8 mouse cellular contexts compared by ENCODE assay signal in genomic region chr8:110965594-110965993, GRCm38 (mm10). TPM values are rescaled to one million over a fixed set of nuclear protein-coding genes. Genes with fewer than 3 reads are reported as not detected.
DNase-seq lines count a peak whose midpoint lies in the region; ATAC-seq and TF ChIP-seq lines count a peak whose summit lies in the region.

No protein-coding gene starts in this region.

- WGBS in embryonic facial prominence, embryonic 14.5 days = 53% methylated on average over 7 of the region's 7 CpGs
- WGBS in embryonic facial prominence, embryonic 10.5 days = 71% methylated on average over 7 of the region's 7 CpGs

- ATAC-seq in embryonic facial prominence, embryonic 14.5 days (ENCODE audit: low read depth) = no peak
- no peak for ATAC-seq in granulocyte monocyte progenitor cell, adult 5-6 weeks (replicated peaks; ENCODE audit: poor library complexity, severe bottlenecking)

- H3K27me3 ChIP-seq in embryonic facial prominence, embryonic 14.5 days (replicated peaks; ENCODE audit: control insufficient read depth, insufficient read depth, low read length) = no peaks in the 10 kb centered on the region
- H3K27me3 ChIP-seq in embryonic facial prominence, embryonic 10.5 days (replicated peaks; ENCODE audit: low read depth, poor library complexity, severe bottlenecking) = no peaks in the 10 kb centered on the region

- no peak overlapping the region for H3K27ac ChIP-seq in embryonic facial prominence, embryonic 14.5 days (replicated peaks; ENCODE audit: low read depth, low read length)
- H3K27ac ChIP-seq in embryonic facial prominence, embryonic 10.5 days (replicated peaks) = no peak overlapping the region
- peak overlapping the region; percentile 85 for H3K27ac ChIP-seq in left cerebral cortex, adult 2 months

- H3K4me3 ChIP-seq in embryonic facial prominence, embryonic 14.5 days (ENCODE audit: low read depth, low read length) = no peak overlapping the region
- H3K4me3 ChIP-seq in embryonic facial prominence, embryonic 10.5 days = no peak overlapping the region
- H3K4me3 ChIP-seq in left cerebral cortex, adult 2 months = no peak overlapping the region

- peak; percentile 18 for TF ChIP-seq CTCF in left cerebral cortex, adult 2 months (IDR thresholded peaks at IDR 0.05)

- H3K9ac ChIP-seq in embryonic facial prominence, embryonic 14.5 days (ENCODE audit: low read depth, low read length) = no peak overlapping the region

- H3K4me1 ChIP-seq in embryonic facial prominence, embryonic 14.5 days (ENCODE audit: control insufficient read depth, insufficient read depth, low read length) = no peaks in the 10 kb centered on the region
- peaks cover 8% of the 10 kb centered on the region for H3K4me1 ChIP-seq in embryonic facial prominence, embryonic 10.5 days

- intact Hi-C loops in heart, postnatal 25 days (cut with DNase I) = loop anchor here (2.0 to 5.0 kb wide), 2 partner anchors 45 to 63 kb away; partner anchors contain the start of gene Fuk
- intact Hi-C loops in left cerebral cortex, adult 2 months (cut with DNase I) = loop anchor here (5.0 kb wide), 1 partner anchor 43 kb away; no protein-coding TSS in a partner anchor

- DNase-seq in embryonic facial prominence, embryonic 14.5 days (ENCODE audit: low spot score) = peak; percentile 83
- DNase-seq in embryonic facial prominence, embryonic 10.5 days (ENCODE audit: low spot score) = no peak
- DNase-seq in adrenal gland, adult 2 months = peak; percentile 93
- peak; percentile 63 to 80 for DNase-seq in frontal cortex, adult 2 months (ENCODE audit: extremely low spot score in 1 of 2, low spot score in 1 of 2)
- DNase-seq in heart, postnatal 25 days (ENCODE audit: low spot score) = peak; percentile 83
- peak; percentile 50 to 59 for DNase-seq in left cerebral cortex, adult 2 months (ENCODE audit: extremely low spot score in 1 of 2, low spot score in 2 of 2)
- DNase-seq in retina, postnatal 7 days (ENCODE audit: low read depth, low spot score) = peak; percentile 13

- H3K36me3 ChIP-seq in embryonic facial prominence, embryonic 14.5 days (ENCODE audit: control insufficient read depth, insufficient read depth, low read length) = peaks cover 53% of the 10 kb centered on the region
- H3K36me3 ChIP-seq in embryonic facial prominence, embryonic 10.5 days (replicated peaks) = peaks cover 85% of the 10 kb centered on the region

- H3K9me3 ChIP-seq in embryonic facial prominence, embryonic 14.5 days (ENCODE audit: control insufficient read depth, low read length) = no peaks in the 10 kb centered on the region
- H3K9me3 ChIP-seq in embryonic facial prominence, embryonic 10.5 days = no peaks in the 10 kb centered on the region

- no peak overlapping the region for H3K4me2 ChIP-seq in embryonic facial prominence, embryonic 14.5 days (ENCODE audit: low read depth, low read length)

RNA-seq across cellular contexts. Expression of gene Ddx19a, which starts 32.0 kb away (rescaled TPM):
- polyA plus RNA-seq in embryonic facial prominence, embryonic 14.5 days (2014; fragmentation: Nextera tagmentation; extraction: Ambion mirVana) = 18.1 and 19.1 TPM in 2 replicates
- 23.7 and 26.3 TPM in 2 replicates for polyA plus RNA-seq in embryonic facial prominence, embryonic 10.5 days (2016; fragmentation: Nextera tagmentation; extraction: Ambion mirVana)
- total RNA-seq in adrenal gland, adult 2 months (2021) = 10 to 100 TPM; 35.5 to 41.7 TPM
- polyA plus RNA-seq in adrenal gland, adult 2 months (2012; rRNA removed) = 15.1 and 19.3 TPM in 2 replicates
- polyA plus RNA-seq in frontal cortex, adult 2 months (2012; rRNA removed) = 25.1 and 27.5 TPM in 2 replicates
- total RNA-seq in heart, postnatal 25 days (2021) = 10 to 100 TPM; 33.2 to 33.3 TPM
- 10 to 100 TPM; 26.8 to 26.9 TPM for total RNA-seq in left cerebral cortex, adult 2 months (2021)
- total RNA-seq in granulocyte monocyte progenitor cell, adult 5-6 weeks (2014; fragmentation: Nextera tagmentation) = 72.5 and 80.3 TPM in 2 replicates
- 40.9 and 43.1 TPM in 2 replicates for total RNA-seq in granulocyte monocyte progenitor cell, adult 5-6 weeks (2017)

RNA-seq across cellular contexts. Expression of gene St3gal2, which starts 45.9 kb away (rescaled TPM):
- polyA plus RNA-seq in embryonic facial prominence, embryonic 14.5 days (2014; fragmentation: Nextera tagmentation; extraction: Ambion mirVana) = 19.4 and 20.8 TPM in 2 replicates
- polyA plus RNA-seq in embryonic facial prominence, embryonic 10.5 days (2016; fragmentation: Nextera tagmentation; extraction: Ambion mirVana) = 34.5 and 34.8 TPM in 2 replicates
- 10 to 100 TPM; 14.2 to 29.5 TPM for total RNA-seq in adrenal gland, adult 2 months (2021)
- polyA plus RNA-seq in adrenal gland, adult 2 months (2012; rRNA removed) = 19.4 and 20.2 TPM in 2 replicates
- 48.0 and 56.7 TPM in 2 replicates for polyA plus RNA-seq in frontal cortex, adult 2 months (2012; rRNA removed)
- total RNA-seq in heart, postnatal 25 days (2021) = 10 to 100 TPM; 22.9 to 29.4 TPM
- total RNA-seq in left cerebral cortex, adult 2 months (2021) = 10 to 100 TPM; 88.4 to 97.4 TPM
- 8.3 and 9.4 TPM in 2 replicates for total RNA-seq in granulocyte monocyte progenitor cell, adult 5-6 weeks (2014; fragmentation: Nextera tagmentation)
- 3.3 and 4.3 TPM in 2 replicates for total RNA-seq in granulocyte monocyte progenitor cell, adult 5-6 weeks (2017)
